Mouse (Mus musculus) cortical plate, adult 2 months (tissue): ENCODE measurements around the gene Uba7.

Source experiments
- CTCF ChIP-seq: fragments of 200-500 bp; IDR thresholded peaks from 2 replicates; pipeline ENCODE4 v1.5.1; 2011; ENCODE audit warnings: mild to moderate bottlenecking, control low read depth, low read length; ENCODE audit not compliant: insufficient read depth; ENCODE audit errors: extremely low read depth
- POLR2A ChIP-seq: fragments of 200-500 bp; IDR thresholded peaks from 2 replicates; pipeline ENCODE4 v1.6.1; 2011; ENCODE audit warnings: mild to moderate bottlenecking, low read length, control low read depth; ENCODE audit not compliant: insufficient read depth; ENCODE audit errors: extremely low read depth

DNA sequence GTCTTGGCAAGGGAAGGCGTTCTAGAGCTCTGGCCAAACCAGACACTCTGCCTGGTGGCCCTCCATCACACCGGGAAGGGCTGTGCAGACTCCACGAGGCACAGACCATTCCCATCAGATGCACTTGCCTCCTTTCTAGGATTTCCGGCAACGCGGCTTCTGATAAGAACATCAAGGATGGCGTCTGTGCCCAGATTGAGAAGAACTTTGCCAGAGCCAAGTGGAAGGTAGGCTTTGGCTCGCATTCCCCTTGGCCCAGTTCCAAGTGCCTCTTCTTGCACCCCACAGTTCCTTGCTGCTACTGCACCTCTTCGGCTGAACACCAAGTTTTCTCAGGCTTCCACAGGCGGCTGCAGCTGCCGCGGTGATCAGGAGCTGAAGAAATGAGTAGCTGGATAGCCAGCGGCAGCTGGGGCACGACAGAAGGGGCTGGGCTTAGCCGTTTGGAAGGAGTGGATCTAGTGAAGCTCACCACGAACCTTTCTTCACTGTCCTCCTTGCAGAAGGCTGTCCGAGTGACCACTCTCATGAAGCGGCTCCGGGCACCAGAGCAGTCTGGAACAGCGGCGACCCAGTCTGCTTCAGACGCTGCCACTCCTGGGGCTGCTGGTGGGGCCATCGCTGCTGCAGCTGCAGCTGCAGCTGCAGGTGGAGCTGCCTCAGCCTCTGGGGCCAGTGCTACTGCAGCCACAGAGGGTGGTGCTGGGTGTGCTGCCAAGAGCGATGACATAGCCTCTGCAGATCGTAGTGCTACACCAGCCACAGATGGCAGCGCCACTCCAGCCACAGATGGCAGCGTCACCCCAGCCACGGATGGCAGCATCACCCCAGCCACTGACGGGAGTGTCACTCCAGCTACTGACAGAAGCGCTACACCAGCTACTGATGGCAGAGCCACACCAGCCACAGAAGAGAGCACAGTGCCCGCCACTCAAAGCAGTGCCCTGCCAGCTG, 27.8 kb upstream of the Uba7 start:
- TF ChIP-seq CTCF (no peak), POLR2A (no peak)
